Mouse (Mus musculus): Measurements from ENCODE around the gene Srpr. TPM values are rescaled to one million over a fixed set of nuclear protein-coding genes. Genes with fewer than 3 reads are reported as not detected.

The Srpr gene
- 88.2 and 104 TPM in 2 replicates for total RNA-seq (2023)

DNA sequence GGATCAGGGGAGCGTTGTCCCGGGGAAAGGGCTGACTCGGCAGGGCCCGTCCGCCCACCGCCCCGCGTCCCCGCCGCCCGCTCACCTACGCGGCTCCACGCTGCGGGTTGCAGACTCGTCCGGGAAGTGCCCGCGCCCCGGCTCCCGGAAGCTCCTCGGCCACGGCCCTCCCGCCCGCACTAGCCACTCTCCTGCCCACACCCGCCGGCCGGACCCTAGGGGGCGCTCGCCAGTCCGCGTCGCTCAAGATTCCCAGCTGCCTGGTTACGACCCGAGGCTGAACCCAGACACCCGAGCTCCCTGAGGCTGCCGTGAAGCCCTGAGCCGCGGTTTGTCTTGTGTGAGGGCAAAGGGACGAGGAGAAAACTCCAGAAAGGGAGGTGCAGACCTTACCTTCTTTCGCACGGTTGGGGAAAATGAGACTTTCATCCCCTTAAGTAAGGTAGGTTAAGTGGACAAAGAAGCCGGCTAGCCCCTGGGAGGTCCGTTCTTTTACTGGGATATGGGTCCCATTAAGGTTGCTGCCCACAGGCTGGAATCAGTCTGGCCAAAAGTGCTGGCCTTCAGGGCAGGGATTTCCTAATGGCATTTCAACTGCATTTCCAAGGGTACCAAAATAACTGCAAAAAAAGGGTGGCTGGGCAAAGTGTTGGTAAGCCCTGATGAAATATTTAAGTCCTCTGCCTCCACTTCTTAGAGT, at the start of gene Srpr, which contains the start of gene Tirap:
Gene Srpr (plus strand): TSS at position 404 of the 700 bp plus-strand sequence.
Gene Tirap (minus strand): TSS at position 520 of the 700 bp plus-strand sequence.

DNA sequence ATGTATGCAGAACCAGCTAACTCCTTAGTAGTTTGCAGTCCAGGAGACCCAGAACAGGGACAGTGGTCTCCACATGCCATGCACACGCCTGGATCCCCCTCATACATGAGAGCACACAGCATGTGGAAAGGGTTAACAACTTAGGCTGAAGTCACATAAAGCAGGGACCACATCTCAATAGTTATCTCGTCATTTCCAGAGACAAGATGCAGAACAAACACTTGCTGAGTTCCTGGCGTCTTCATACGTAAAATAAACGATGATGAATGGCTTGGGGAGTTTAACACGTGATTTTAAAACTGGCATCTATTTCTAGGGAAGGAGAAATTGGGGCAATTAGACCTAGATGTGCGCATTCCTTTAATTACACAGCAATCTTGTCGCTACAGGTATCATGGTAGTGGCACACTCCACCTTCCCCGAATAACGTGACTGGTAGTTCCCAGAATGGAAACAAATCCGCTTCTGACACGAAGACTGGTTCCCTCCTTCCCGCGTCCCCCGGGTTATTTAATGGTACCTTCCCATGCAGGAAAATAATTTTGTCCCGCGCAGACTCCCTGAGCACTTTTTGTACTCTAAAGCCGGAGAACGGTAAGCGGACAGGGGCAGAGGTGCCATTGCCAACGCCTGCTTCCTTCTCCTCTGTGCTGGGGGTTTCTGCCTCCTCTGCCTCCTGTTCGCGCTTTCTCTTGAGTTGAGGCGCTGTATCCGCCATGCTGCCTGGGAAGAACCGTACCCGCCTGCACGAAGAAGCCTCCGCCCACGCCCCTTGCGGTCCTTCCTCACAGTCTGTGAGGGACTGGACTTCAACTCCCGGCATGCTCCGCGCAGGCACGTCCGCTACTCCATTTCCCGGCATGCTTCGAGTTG, 24.5 kb upstream of the Srpr start, which contains the start of gene Dcps:
Gene Dcps (minus strand): TSS at position 811 of the 873 bp plus-strand sequence.

DNA sequence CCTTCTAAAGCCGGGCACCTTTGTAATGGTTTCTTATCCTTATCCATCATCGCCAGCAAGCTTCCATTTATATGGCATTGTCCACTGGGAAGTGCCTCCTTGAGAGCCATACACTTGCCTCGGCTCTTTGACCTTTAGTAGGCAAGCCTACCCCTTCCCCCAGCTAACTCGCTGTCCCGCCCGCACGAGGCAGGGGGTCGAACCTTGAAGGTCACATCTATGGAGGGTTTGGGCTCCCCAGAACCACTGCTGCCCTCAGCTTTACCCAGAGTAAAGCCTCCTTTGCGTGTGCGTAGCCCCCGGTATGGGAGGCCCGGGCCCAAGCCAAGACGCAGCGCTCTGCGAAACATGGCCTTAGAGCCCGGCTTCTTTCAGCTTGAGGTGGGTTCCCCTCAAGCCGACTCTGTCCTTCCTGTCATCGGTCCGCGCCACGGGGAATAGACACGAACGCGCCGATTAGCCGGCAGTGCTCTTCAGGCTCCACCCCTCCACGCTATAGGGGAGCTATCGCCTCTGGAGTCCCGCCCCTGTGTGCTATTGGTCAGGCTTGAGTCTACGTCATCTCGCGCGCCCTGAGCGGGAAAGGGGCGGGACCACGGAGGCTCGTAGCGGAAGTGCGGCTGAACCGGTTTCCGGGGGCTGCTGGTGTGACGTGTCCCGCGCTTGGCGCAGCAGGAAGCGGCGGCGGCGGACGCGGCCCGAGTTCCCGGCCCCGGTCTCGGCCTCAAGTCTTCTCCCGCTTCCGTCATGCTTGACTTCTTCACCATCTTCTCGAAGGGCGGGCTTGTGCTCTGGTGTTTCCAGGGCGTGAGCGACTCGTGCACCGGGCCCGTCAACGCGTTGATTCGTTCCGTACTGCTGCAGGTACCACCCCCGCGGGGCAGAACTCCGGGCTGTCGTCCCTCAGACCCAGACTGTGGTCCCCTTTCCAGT, 10.8 kb downstream of the Srpr start, which contains the start of gene Foxred1:
Gene Foxred1 (minus strand): TSS at position 514 of the 933 bp plus-strand sequence.

GRCm38 (mm10) chr9:35267146-35267975, 67.4 kb downstream of the Srpr start, which contains the start of the genes Fam118b and Rpusd4:
Gene Fam118b (minus strand): TSS chr9:35267805.
Gene Rpusd4 (plus strand): TSS chr9:35267865.

Other genes starting within 250 kb of the Srpr start
- gene St3gal4, start 80.9 kb upstream of the Srpr start, total RNA-seq (2023): 62.7 and 72.2 TPM in 2 replicates
- 14.4 and 15.9 TPM in 2 replicates for gene Dcps, start 24.1 kb upstream of the Srpr start, total RNA-seq (2023)
- 60.8 and 66.7 TPM in 2 replicates for gene Tirap, start 116 bp downstream of the Srpr start, total RNA-seq (2023)
- 18.9 and 19.3 TPM in 2 replicates for gene Foxred1, start 10.9 kb downstream of the Srpr start, total RNA-seq (2023)
- gene Fam118b, start 67.6 kb downstream of the Srpr start, total RNA-seq (2023): 9.4 and 9.8 TPM in 2 replicates
- gene Rpusd4, start 67.7 kb downstream of the Srpr start, total RNA-seq (2023): 8.4 and 10.0 TPM in 2 replicates
- 0.45 and 2.4 TPM in 2 replicates for gene Cdon, start 221.0 kb downstream of the Srpr start, total RNA-seq (2023)

Data from neutrophil, adult 65 days (primary cell).